Mouse (Mus musculus) forebrain, postnatal 0 days (tissue): ENCODE results near the gene Lcp1. TPM values are rescaled to one million over a fixed set of nuclear protein-coding genes. Genes with fewer than 3 reads are reported as not detected.

Experiments
- ATAC-seq: fragments of 200-750 bp; cut with Nextera tagmentation; 2 replicates; pipeline ENCODE4 v1.8.0; 2017; ENCODE audit warnings: mild to moderate bottlenecking, moderate library complexity
- DNase-seq: peaks from one replicate; pipeline ENCODE4 v3.0.0-alpha.2; 2015
- H3K27ac ChIP-seq: fragments of 300-500 bp; sonication (generic); 2 replicates; pipeline ENCODE4 v1.5.1; 2014; ENCODE audit warnings: low read depth, mild to moderate bottlenecking, antibody characterized with exemption, low read length, moderate library complexity, mixed read lengths
- H3K27me3 ChIP-seq: fragments of 300-500 bp; sonication (generic); 2 replicates; pipeline ENCODE4 v1.6.1; 2014; ENCODE audit warnings: mild to moderate bottlenecking, low read length, mixed read lengths; ENCODE audit not compliant: insufficient read depth
- H3K36me3 ChIP-seq: fragments of 300-500 bp; sonication (generic); 2 replicates; pipeline ENCODE4 v1.6.1; 2014; ENCODE audit warnings: mild to moderate bottlenecking, moderate library complexity; ENCODE audit not compliant: insufficient read depth
- H3K4me1 ChIP-seq: fragments of 300-500 bp; sonication (generic); 2 replicates; pipeline ENCODE4 v1.6.1; 2014; ENCODE audit warnings: antibody characterized with exemption; ENCODE audit not compliant: insufficient read depth
- H3K4me2 ChIP-seq: fragments of 300-500 bp; sonication (generic); 2 replicates; pipeline ENCODE4 v1.6.1; 2014; ENCODE audit warnings: low read depth, mild to moderate bottlenecking, moderate library complexity
- H3K4me3 ChIP-seq: fragments of 300-500 bp; sonication (generic); 2 replicates; pipeline ENCODE4 v1.5.1; 2014; ENCODE audit warnings: low read depth, low read length, mixed read lengths
- H3K9ac ChIP-seq: fragments of 300-500 bp; sonication (generic); 2 replicates; pipeline ENCODE4 v1.6.1; 2014; ENCODE audit warnings: mild to moderate bottlenecking
- H3K9me3 ChIP-seq: fragments of 300-500 bp; sonication (generic); 2 replicates; pipeline ENCODE4 v1.6.1; 2016; ENCODE audit warnings: low read length
- CTCF ChIP-seq: sonication (generic); IDR thresholded peaks from 2 replicates; pipeline ENCODE4 v1.5.1; 2016; ENCODE audit warnings: antibody characterized with exemption, control low read depth, low read depth
- WGBS: fragments of 180-500 bp; shearing (Covaris S2); extraction: QIAGEN DNeasy Blood & Tissue Kit; methylation state at CpG from one replicate; pipeline ENCODE4 v1.1.7; 2014; 5-methylcytosine and 5-hydroxymethylcytosine counted together
- polyA plus RNA-seq: library from polyadenylated mRNA; unstranded; fragments of >200 nt; fragmentation: Nextera tagmentation; extraction: Ambion mirVana; gene quantifications from 2 replicates; pipeline ENCODE4 v1.2.1, GENCODE M21; 2015
- total RNA-seq: library from RNA; depleted of rRNA; stranded (reverse); fragments of >200 nt; gene quantifications from 2 replicates; pipeline ENCODE4 v1.2.3, GENCODE M21; 2014; rRNA removed

Lcp1 gene
- 6.5 and 7.5 TPM in 2 replicates for total RNA-seq
- 6.6 and 7.4 TPM in 2 replicates for polyA plus RNA-seq

DNA sequence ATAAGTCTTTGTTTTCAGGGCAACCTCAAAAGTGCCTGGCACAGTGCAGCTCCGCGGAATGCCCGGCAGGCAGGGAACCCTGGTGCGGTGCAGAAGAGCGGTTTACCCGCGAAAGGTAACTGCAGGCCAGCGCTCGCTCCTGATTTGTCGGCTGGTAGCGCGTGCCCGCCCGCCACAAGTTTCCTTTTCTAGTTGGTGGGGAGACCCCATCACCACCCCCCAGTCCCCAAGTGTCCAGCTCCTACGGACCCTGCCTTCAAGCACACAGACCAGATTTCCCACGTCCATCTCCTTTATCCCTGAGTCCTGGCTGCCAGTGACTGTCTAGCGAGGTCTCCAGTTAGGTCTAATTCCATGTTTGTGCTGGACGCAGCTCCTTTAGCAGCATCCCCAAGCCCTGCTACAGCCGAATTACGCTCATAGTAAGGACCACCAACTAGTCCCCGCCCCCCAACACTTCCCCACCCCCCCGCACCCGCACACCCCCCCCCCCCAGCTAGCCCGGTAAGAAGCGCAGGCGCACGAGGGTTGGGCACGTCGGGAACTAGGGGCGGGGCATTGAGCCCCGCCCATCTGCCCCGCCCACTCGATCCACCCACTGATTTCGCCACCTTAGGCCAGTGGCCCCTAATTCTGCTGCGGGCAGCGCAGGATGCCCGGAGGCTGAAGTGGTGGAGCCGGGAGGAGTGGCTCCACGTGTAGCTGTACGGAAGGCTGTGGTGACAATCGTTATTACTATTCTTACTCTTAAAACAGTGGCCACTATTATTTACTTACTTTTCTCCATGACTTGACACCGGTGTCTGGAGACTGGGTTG is at the start of gene Lcp1, which contains the start of gene Lrrc63:
TSS of gene Lcp1 (plus strand) at position 601 of the 818 bp plus-strand sequence.
TSS of gene Lrrc63 (minus strand) at position 381 of the 818 bp plus-strand sequence.
- H3K4me2 ChIP-seq: peak within 1 kb of the TSS; percentile 88
- no peak within 1 kb of the TSS for H3K27ac ChIP-seq
- 1% methylated on average over 37 of the region's 42 CpGs for WGBS

GRCm38 (mm10) chr14:75102956-75103355 is 27.9 kb upstream of the Lcp1 start:
- 94% methylated on average over 5 of the region's 5 CpGs for WGBS
- TF ChIP-seq CTCF: no peak
- Histone ChIP-seq H3K4me3 (no peak overlapping the region), H3K27me3 (no peaks in the 10 kb centered on the region), H3K4me2 (no peak overlapping the region), H3K36me3 (no peaks in the 10 kb centered on the region), H3K9me3 (no peaks in the 10 kb centered on the region), H3K27ac (no peak overlapping the region), H3K9ac (no peak overlapping the region), H3K4me1 (no peaks in the 10 kb centered on the region)
- DNase-seq (no peak), ATAC-seq (no peak)

More for the DNA sequence above, at the start of gene Lcp1, which contains the start of gene Lrrc63:
- no peaks in the 10 kb centered on the region for H3K9me3 ChIP-seq
- H3K36me3 ChIP-seq: no peaks in the 10 kb centered on the region
- peak within 1 kb of the TSS; percentile 45 for H3K9ac ChIP-seq
- peak within 1 kb of the TSS; percentile 57 for H3K4me3 ChIP-seq
- ATAC-seq (peak; percentile 92), DNase-seq (peak; percentile 74)
- TF ChIP-seq CTCF: no peak
- H3K27me3 ChIP-seq: no peaks in the 10 kb centered on the region
- H3K4me1 ChIP-seq: 0 out of 2 replicates have a peak, but pooled peaks cover 2% of the 10 kb centered on the region

DNA sequence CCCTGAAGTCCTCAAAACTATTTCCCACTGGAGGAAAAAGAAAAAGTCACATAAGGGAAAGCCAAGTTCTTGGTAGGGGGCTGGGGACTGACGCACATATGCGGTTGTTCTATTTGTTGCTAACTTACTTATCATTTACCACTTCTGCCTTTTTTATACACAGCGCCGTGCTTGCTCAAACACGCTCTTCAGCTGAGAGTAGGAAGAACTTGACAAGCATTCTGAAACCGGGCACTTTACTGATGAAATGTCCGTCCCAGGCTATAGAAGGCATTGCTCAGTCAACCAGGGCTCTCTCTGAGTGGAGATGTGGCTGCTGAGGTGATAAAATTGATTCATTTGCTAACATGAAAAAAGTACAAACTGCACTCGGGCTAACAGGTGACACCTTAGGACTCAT is 9.2 kb upstream of the Lcp1 start:
- H3K4me2 ChIP-seq: no peak overlapping the region

DNA sequence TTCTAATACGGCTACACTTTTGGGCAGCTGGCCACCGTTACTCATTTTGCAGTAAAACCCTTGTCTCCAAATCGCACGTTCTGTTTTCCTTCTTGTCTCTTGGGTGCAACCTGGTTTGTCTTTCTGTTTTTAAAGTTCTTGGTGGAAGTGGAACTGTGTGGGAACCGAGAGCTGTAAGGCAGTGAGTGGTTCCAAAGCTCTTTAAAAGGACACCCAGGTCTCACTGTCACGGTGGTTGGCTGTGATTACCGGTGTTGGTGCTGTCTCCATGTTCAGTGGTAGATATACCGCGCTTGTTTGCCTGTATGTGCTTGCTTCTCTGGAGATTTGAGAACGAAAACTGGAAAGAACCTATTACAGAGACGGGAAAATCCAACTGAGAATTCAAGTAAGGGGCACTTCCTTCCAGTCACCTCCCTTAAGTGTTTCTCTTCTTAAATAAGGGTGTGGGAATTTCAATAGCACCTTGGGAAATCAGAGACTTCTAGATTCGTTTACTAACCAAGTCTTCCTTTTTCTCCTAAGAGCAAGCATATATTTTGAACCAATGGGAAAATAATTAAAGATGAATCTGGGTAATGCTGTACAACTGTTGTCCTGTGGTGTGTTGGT is 529 bp downstream of the Lcp1 start:
- Histone ChIP-seq H3K9me3 (no peaks in the 10 kb centered on the region), H3K4me2 (peak overlapping the region; percentile 88), H3K36me3 (no peaks in the 10 kb centered on the region), H3K27me3 (no peaks in the 10 kb centered on the region), H3K4me1 (0 out of 2 replicates have a peak, but pooled peaks cover 2% of the 10 kb centered on the region), H3K9ac (0 out of 2 replicates have a peak overlapping the region, but pooled peaks have one; percentile 10), H3K4me3 (peak overlapping the region; percentile 57), H3K27ac (no peak overlapping the region)
- no peak for TF ChIP-seq CTCF
- ATAC-seq (no peak), DNase-seq (no peak)
- WGBS: 4% methylated on average over 12 of the region's 12 CpGs

More for the DNA sequence above, 9.2 kb upstream of the Lcp1 start:
- H3K27me3 ChIP-seq: no peaks in the 10 kb centered on the region
- 86% methylated on average over 8 of the region's 8 CpGs for WGBS
- no peak for TF ChIP-seq CTCF
- H3K9me3 ChIP-seq: no peaks in the 10 kb centered on the region
- DNase-seq: no peak
- no peak overlapping the region for H3K27ac ChIP-seq
- no peak overlapping the region for H3K4me3 ChIP-seq
- no peak overlapping the region for H3K9ac ChIP-seq
- ATAC-seq: no peak
- no peaks in the 10 kb centered on the region for H3K4me1 ChIP-seq
- H3K36me3 ChIP-seq: no peaks in the 10 kb centered on the region

GRCm38 (mm10) chr14:75136119-75136966 is 5.4 kb downstream of the Lcp1 start:
- ATAC-seq (no peak), DNase-seq (no peak)
- Histone ChIP-seq H3K9me3 (no peaks in the 10 kb centered on the region), H3K4me3 (no peak overlapping the region), H3K27ac (no peak overlapping the region), H3K27me3 (no peaks in the 10 kb centered on the region), H3K36me3 (no peaks in the 10 kb centered on the region), H3K4me2 (no peak overlapping the region), H3K4me1 (no peaks in the 10 kb centered on the region), H3K9ac (no peak overlapping the region)
- WGBS: 83% methylated on average over 25 of the region's 25 CpGs
- TF ChIP-seq CTCF: no peak

DNA sequence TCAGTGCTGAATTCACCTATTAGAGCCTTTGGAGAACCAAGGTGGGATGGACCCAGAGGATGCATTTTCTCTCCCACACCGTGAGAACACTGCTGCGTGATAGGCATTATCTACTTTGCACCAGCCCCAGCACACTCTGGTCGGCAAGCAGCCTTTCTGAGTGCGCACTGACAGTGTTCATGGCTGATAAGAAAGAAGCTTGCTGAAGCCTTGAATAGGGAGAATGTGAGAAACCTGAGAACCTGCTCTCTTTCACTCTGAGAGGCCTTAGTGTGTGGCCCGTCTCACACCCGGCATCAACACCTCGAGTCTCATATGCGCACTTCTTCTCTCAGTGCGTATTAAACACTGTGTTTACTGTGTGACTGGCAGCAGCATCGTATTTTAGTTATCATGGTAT is 7.6 kb downstream of the Lcp1 start:
- Histone ChIP-seq H3K27me3 (no peaks in the 10 kb centered on the region), H3K4me1 (no peaks in the 10 kb centered on the region), H3K27ac (no peak overlapping the region), H3K9me3 (no peaks in the 10 kb centered on the region), H3K36me3 (no peaks in the 10 kb centered on the region), H3K9ac (no peak overlapping the region), H3K4me3 (no peak overlapping the region), H3K4me2 (no peak overlapping the region)
- ATAC-seq (no peak), DNase-seq (no peak)
- 79% methylated on average over 10 of the region's 10 CpGs for WGBS
- TF ChIP-seq CTCF: no peak
